Mouse (Mus musculus): Measurements from ENCODE around the gene Emc6.

Gene Emc6

DNA sequence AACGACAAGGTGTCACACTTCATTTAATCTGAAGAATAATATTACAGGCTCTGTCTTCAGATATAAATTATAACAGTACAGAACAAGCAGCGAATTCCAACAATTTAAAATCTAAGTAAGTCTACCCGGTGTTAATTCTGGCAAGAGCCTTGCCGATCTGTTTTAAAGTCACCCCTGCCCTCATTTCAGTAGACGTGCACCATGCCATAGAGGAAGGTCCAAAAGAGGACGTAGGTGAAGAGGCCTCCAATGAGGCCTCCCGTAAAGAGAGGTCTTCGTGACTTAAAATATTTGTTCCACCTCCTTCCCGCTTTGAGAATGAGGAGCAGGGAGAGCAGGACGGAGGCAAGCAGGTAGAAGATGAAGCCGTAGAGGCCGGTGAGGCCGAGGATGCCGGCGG lies 651 bp downstream of the Emc6 start:
- no peak for DNase-seq (ENCODE audit: low spot score in 2 of 2)

DNA sequence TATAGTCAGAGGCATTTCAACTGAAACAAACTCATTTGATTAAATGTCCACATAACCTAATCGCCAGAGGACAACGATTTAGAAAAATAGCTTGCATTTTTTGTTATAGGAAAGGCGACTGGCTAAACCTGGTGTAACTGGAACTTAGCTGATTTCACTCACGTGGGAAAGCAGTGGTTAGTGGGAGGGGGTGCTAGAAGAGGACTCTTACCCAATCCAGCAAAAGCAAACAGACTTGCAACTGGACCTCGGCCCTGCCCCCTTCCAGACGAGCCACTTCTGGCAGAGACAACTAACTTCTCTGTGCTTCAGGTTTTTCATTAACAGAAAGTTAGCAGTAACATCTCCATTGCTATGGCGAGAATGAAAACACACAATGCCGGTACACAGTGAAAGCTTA lies 1.2 kb downstream of the Emc6 start:
- no peak for DNase-seq (ENCODE audit: low spot score in 2 of 2)

DNA sequence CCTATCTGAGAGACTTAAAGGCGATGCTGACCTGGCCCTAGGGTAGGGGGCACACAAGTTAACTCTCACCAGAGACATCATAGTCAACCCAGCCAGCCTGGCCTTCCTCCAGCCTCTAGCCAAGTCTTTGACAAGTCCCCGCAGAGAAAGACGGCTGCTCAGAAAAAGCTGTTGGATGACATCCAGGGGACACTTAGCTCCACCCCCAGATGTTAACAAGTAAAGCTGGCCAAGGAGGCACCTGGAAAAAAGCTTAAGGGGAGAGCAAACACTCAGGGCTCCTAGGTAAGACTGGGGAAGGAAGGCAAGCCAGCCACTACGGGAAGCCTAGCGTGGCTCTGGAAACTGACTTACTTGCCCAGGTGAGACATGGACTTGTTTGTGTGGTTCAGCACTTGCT lies 4.7 kb downstream of the Emc6 start:
- DNase-seq (ENCODE audit: low spot score in 2 of 2), result no peak

DNA sequence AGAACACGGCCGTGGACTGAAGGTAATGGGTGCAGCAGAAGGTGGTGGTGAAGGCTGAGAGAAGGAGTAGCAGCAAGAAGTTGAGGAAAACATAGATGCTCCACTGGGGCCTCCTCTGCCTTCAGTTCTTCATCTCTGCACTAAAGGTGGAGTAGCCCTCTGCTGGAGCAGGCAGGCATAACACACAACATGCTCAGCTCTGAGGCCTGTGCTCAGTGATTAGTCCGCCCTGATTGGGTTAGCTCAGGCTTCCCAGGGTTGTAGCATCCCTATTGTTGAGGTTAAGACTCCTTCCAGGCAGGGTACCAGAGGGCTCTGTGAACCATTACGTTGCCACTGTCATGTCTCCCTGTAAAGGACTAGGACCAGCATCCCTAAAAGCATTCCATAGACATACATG lies 7.6 kb downstream of the Emc6 start:
- peak; percentile 44 to 61 for DNase-seq (ENCODE audit: low spot score in 2 of 2)

DNA sequence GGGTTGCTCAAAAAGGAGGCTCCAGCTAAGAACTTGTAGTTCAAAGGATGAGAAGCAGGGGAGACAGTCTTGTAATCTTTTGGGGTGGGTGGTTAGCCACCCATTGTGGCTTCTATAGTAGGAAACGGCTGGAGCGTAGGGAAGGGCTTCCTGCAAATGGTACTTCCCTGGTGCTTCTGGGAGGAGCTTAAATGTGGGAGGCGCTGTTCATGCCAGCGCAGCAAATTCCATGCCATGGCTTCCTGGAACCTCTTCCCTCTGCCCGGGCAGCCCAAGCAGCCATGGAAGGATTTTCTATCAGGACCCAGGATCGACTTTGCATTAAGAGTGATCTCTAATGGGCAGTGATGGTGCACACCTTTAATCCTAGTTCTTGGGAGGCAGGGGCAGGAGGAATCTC lies 8.3 kb downstream of the Emc6 start:
- DNase-seq (ENCODE audit: low spot score in 2 of 2), result no peak

DNA sequence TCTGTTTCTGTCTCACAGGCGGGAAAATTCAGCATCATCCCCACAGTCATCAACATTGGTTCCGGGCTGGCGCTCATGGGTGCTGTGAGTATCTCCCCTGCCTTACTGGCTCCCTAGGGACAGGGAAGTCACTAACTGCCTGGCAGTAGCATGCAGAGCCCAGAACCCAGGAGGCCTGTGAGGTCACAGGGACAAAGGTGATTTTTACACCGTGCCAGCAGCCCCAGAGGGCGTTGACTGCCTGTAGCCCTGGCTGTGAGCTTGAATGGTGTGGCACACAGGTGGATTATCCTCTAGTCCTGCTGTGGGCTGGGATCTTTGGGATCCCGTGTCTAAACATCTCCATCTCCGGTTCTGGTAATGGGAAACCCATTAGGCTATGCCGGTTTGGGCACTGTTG lies 8.8 kb downstream of the Emc6 start:
- no peak for DNase-seq (ENCODE audit: low spot score in 2 of 2)

DNA sequence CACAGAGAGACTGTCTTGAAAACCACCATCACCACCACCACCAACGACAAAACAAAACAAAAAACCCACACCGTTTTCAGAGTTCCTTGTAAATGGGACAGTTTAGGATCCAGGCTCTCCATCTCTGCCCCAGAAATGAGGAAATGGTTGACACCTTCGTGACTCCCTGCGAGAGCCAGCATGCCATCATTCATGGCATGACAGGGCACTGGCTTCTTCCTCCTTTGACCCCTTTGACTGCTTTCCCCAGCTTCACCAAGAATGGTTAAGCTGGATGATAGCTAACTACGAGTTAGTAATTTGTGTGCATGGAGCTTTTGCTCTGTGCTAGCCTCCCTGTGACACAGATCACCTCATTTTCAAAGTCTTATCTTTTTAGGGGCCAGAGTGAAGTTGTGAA lies 14.6 kb downstream of the Emc6 start:
- DNase-seq (ENCODE audit: low spot score in 2 of 2), result no peak

DNA sequence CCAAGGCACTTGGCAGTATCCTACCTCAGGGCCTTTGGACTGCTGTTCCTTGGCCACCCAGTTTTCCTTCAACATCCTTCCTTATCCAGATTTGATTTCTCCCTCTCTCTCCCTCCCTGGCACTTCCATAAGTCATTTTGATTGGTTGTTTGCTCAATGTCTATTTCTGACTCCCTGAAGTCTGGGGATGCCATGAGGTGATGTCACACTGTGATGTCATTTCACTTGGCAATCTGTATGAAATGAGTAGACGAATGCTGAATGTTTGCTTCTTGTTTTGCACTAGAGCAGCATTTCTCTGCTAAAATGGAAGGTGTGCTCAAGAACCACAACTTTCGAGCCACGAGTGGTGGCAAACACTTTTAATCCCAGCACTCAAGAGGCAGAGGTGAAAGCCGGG lies 15.2 kb downstream of the Emc6 start:
- no peak for DNase-seq (ENCODE audit: low spot score in 2 of 2)

DNA sequence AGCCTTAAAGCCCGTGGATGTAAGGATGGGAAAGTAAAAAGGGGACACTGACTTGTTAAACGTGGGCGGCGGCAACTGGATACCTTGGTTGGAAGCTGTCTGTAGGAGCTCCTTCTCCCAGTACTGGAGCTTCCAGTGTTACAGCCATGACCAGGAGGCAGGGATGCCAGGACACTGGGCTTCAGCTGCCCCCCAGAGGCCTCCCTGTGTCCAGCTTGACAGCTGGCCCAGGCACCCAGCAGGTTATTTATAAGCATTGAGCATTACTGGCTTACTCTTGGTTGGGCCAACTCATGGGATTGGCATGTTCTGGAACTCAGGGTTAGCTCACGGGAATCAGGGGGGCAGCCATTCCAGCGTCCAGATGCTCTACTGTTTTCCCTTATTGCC lies 16.0 kb downstream of the Emc6 start:
- DNase-seq (ENCODE audit: low spot score in 2 of 2), result no peak

DNA sequence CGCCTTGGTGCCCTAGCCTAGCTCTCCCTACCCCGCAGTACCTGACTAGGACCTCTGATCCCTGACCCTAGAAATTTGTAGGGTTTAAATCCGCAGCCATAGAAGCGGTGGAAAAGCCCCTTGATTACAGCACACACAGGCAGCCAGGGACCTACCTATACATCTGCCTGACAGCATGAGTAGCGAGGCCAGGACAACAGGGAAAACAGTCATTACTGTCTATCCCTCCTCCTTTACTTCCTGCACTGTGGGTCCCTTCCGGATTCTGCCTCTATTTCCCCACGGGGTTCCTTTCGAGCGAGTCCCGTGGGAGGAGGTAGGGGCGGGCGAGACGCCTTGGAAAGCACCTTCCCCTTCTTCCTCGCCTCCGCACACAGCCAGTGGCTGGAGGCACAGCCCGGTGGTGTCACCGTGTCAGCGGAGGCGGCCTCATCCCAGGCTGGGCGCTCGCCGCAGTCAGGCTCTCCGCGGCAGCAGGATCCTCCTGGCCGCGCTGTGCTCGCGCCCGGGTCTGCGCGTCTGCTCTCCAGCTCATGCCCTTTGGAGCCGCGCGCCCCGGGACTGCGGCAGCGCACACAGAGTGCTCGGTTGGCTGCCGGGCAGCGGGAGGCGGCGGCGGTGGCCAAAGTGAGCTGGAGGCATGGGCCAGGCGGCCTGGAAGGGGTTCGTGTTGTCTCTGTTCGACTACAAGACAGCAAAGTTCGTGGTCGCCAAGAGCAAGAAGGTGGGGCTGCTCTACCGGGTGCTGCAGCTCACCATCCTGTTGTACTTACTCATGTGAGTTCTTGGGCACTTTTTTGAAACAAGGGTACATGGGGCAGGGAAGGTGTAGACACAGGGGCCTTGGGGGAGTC lies 16.7 kb downstream of the Emc6 start, which contains the start of gene P2rx5:
P2rx5 (plus strand) TSS at position 465 of the 854 bp plus-strand sequence.
- DNase-seq (ENCODE audit: low spot score in 2 of 2), result no peak

DNA sequence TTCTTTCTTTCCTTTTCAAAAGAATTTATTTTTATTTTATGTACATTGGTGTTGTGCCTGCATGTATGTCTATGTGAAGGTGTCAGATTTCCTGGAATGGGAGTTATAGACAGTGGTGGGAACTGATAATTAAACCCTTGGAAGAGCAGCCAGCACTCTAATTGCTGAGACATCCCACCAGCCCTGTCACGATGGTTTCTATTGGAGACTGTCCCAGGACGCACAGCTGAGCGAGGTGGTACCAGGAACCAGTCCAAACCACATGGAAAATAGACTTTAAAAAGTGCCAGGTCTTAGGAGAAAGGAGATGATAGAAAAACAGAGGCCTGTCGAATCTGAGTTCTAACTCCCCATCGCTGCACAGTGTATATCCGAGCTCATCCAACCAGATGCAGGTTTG lies 21.8 kb downstream of the Emc6 start:
- no peak for DNase-seq (ENCODE audit: low spot score in 2 of 2)

DNA sequence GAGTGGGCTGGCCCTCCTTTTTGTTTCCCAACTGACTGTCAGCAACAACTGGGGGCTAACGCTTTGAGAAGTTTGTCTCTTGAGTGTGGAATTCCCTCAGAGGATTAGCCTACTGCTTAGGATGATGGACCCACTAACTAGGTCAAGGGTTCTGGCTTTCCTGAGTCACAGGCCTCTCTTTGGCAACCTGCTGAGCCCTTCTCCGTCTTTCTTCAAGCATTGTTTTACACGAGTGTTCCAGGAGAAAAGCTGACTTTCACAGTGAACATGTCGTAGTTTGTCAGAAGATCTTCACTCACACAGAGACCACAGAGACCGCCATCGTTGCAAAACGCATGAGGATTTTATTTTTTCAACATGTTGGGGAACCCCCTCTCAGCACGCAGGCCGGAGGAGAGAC lies 28.6 kb downstream of the Emc6 start:
- no peak for DNase-seq (ENCODE audit: low spot score in 2 of 2)

DNA sequence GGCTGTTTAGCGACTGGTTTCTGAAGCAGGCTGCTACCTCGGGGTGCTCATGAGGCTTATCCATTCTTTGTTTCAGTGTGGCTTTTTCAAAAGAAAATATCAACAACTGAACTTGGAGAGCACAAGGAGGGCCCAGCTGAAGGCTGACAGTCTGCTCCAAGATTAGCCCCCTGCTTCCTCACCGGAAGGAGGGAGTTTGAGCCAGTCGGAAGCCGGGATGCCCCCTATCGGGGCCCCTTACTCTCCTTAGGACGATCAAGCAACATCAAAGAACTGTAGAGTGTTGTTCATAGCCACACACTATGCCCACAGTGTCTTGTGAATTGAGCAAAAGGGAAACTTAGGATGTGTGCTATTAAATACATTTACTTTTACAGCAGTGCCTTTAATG lies 29.9 kb downstream of the Emc6 start:
- DNase-seq (ENCODE audit: low spot score in 2 of 2), result no peak

DNA sequence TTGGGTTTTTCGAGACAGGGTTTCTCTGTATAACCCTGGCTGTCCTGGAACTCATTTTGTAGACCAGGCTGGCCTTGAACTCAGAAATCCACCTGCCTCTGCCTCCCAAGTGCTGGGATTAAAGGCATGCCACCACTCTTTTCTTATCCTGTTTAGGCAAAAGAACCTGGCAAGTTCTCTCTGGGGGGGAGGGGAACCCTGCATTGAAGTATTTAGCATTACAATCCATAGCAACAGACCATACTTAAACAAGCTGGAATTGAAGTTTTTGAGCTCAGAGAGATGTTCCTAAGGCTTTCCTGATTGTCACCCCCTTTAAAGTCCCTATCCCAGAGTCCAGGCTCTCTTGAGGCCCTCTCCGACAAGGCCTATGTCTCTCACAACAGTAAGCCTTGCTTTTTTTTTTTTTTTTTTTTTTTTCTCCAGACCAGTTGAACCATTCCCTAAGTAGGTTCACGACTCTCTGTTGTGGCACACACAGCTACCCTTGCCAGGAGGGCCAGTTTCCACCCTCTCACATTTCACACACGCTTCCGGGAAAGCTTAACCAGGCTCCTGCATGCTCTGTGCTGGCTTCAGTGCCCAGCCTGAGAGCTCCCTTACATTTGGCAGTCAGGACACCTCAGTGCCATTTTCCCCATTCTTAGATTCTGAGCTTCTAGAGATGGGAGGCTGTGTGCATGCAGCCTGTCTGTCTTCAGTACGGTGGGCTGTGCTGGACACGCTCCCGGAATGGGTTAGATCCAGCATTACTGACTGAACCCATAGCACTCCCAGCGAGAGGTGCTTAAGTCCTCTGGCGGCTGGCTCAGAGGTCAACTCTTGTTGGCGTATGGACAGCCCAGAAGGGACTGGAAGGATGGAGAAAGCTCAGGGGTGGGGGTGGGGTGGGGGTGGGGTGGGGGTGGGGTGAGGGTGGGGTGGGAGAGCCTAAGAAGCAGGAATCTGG lies 30.5 kb downstream of the Emc6 start:
- DNase-seq (ENCODE audit: low spot score in 2 of 2), result no peak

DNA sequence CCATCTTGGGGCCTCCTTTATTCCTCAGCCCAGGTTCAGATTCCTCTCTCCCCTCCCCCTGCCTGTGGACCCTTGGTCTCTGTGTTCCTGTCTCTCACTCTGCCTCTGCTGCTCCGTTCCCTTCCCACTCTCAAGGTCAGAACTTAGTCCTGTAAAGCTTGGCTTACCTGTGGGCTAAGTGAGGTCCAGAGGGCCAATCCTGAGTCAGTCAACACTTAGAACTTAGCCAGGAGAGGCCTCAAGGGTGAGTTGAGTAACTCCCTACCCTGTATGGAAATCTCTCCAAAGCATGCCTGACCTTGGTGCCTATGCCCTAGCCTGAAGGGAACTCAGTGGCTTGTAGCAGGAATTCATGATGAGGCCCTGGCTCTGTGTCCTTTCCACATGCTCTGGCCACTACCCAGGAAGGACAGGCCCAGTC lies 32.6 kb downstream of the Emc6 start:
- no peak for DNase-seq (ENCODE audit: low spot score in 2 of 2)

DNA sequence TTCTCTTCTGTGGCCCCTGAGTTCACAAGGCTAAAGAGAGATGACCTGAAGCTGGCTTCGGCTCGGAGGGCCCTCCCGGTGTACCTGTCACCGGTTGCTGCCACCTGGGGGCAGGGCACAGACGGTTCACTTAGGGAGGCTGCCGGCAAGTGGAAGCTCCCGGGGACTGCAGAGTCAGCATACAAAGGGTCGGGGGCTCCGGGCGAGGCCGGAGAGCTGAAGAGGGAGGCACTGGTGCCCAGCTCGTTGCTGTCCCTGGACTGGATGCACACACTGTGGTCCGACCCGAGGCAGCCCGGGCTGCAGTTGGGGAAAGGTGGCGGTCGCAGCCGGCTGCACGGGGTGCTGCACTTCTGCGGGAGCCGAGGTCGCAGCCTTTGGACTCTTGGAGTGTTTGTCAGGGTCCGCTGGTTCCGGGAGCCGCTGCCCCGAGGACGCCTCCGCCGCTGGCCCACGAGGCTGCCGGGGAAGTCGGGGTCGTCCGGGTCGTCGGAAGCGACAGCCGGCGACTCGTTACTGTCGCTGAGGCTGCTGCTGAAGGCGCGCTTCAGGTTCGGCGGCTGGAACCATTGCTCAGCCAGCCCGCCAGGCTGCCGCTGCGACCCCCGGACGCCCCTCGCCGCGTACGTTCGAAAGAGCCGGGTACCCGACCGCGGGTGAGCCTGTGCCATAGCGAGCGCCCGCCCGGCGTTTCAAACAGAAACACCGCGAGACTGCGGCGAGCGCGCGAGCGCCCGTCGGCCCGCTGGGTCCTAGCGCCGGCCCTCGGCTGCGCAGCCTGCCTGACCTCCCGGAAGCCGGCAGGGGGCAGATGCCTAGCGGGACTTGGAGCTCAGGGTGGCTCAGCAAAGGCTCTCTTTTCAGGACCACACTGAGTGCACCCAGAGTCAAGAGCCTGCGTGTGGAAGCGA lies 39.0 kb downstream of the Emc6 start, which contains the start of gene Haspin:
Haspin (minus strand) TSS at position 704 of the 911 bp plus-strand sequence.
- DNase-seq (ENCODE audit: low spot score in 2 of 2), result peak; percentile 81 to 84

DNA sequence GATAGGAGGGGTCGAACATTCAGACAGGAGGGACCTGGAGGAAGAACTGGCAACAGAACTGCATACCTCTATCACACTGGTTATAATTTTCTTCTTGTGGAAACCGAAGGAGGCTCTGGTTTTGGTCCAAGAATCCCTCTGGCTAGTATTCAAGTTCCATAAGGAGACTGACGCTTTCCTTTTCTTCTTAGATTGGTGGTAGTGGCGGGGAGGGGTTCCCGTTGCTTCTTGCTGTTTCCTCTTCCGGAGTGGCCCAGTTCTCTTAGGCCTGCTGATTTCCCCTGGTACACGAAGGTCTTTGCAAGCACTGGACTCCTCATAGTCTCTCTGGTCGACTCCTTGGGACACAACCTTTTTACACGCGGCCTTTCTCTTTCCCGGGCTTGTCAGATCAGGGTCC lies 39.7 kb downstream of the Emc6 start:
- no peak for DNase-seq (ENCODE audit: low spot score in 2 of 2)

DNA sequence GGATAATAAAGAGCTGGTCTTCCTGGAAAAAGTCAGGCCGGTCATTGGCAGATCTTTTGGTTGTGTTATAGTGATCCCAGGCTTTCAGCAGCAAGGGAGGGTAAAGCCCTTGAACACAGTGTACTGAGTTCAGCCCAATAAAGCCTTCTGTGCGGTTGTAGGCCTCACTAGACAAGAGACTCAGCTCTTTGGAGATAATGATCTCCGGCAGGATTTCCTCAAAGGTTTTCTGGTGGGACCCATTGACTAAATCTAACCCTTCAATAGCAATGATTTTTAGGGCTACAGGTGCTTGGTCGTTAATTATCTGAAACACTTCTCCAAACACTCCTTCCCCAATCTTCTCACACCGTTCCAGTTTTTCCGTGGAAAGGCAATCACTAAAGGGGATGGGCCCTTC lies 40.2 kb downstream of the Emc6 start:
- DNase-seq (ENCODE audit: low spot score in 2 of 2), result no peak

DNA sequence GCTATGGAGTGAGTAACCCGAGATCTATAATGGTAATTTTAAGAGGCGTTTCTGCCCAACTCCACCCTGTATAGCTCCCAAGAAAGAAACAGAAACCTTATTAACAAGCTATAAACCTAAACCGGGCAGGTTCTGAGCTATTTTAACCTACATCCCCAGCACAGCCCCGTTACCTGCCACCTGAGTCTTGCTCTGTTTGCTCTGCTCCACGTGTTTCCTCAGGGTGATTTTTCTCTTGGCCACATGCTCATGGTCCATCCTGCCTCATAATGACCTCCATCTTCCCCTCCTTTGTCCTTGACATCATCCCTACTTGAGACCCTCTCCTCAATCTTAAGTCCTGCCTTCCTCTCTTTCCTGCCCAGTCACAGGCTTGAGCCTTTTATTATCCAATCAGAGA lies 42.6 kb downstream of the Emc6 start:
- DNase-seq (ENCODE audit: low spot score in 2 of 2), result no peak

DNA sequence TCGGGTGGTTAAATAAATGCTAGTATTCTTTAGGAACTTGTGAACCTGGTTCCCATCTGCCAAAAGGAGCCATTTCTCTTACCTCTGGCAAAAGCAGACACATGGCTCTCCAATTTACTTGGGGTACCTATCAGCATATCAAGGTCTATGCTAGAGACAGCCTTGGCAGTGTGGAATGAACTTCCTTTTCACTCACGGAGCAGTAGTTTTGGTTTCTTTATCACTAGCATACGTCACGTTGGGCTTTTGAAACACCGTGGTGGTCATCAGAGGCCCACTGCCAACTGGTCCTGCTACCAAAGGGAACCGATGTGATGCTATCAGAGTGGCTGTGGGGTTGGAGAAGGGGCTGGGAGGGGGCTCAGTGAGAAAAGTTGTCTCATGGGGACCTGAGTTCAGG lies 43.8 kb downstream of the Emc6 start:
- DNase-seq (ENCODE audit: low spot score in 2 of 2), result no peak

DNA sequence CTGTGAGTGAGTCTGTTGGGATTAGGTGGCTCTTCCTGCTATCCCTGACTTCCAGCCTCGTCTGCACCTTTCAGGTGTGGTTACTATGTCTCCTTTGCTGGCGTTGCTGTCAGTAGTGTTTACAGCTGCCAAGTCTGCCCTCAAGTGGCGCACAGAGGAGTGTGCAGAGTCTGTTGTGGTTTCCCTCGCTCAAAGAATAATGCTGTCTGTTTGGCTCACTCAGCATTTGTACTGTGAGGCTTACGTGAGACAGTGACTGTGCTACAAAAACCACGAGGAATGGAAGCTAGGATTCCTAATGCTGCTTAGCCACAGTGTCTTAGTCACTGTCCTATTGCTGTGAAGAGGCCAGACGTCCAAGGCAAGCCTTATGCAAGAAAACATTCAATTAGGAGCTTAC lies 45.8 kb downstream of the Emc6 start:
- DNase-seq (ENCODE audit: low spot score in 2 of 2), result no peak

DNA sequence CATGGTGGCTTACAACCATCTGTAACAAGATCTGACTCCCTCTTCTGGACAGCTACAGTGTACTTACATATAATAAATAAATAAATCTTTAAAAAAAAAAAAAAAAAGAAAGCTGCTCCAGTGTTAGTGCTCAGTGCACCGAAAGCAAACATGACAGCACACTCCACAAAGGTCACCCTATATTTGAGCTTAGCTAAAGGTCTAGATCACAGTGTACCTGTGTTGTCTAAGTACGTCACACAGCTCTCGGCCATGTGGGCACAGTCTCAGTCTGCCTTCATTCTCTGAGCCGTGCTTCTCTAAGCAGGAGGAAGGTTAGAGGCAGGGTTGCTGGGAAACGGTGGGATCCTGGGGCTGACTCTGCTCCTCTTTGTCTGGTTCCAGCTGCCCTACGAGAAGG lies 50.3 kb downstream of the Emc6 start:
- no peak for DNase-seq (ENCODE audit: low spot score in 2 of 2)

Measured in frontal cortex, postnatal 25 days (tissue).